In genomic region chr15:6883816-6884215, GRCm38 (mm10) we compare ENCODE assay signal across 9 mouse cellular contexts. TPM values are rescaled to one million over a fixed set of nuclear protein-coding genes. Genes with fewer than 3 reads are reported as not detected.
A peak's percentile ranks its signal among the peaks of the same experiment; 100 is the strongest.
DNase-seq lines count a peak whose midpoint lies in the region; ATAC-seq lines count a peak whose summit lies in the region.
"Had no signal": no experiment of that assay in that cellular context is flagged by ENCODE, and none has a peak within 500 bp of the region (broad histone marks: within the 10 kb centered on the region; RNA-seq: fewer than 3 reads in every experiment).

No protein-coding gene starts in this region.

- H3K4me1 ChIP-seq in liver, embryonic 11.5 days (replicated peaks; ENCODE audit: control insufficient read depth, insufficient read depth, low read length), result no peaks in the 10 kb centered on the region

- H3K27me3 ChIP-seq in liver, embryonic 11.5 days (replicated peaks; ENCODE audit: control insufficient read depth, insufficient read depth, low read length), result no peaks in the 10 kb centered on the region

- H3K27ac ChIP-seq in liver, embryonic 11.5 days (ENCODE audit: low read depth, low read length), result no peak overlapping the region
- H3K27ac ChIP-seq: heart, embryonic 13.5 days had no signal

- peak; percentile 67 to 87 for DNase-seq in adrenal gland, adult (ENCODE audit: inconsistent age in 2 of 2, low spot score in 1 of 2)
- DNase-seq in adrenal gland, postnatal 4 days (ENCODE audit: low spot score in 2 of 2), result no peak
- DNase-seq in ovary, postnatal 36 days (ENCODE audit: low spot score), result peak; percentile 59
- DNase-seq in ovary, postnatal 10 days (ENCODE audit: low spot score), result no peak
- peak; percentile 46 for DNase-seq in cerebellum, adult 9-10 months
- DNase-seq in heart, postnatal 4 days, result peak; percentile 78
- DNase-seq in liver, embryonic 11.5 days (ENCODE audit: low spot score), result peak; percentile 52
- peak; percentile 44 for DNase-seq in skeletal muscle tissue, adult 2 months (ENCODE audit: low read depth, low spot score)

- H3K36me3 ChIP-seq in liver, embryonic 11.5 days (ENCODE audit: control insufficient read depth, insufficient read depth, low read length), result no peaks in the 10 kb centered on the region
- H3K36me3 ChIP-seq: heart, embryonic 13.5 days had no signal

- H3K4me3 ChIP-seq in liver, embryonic 11.5 days (ENCODE audit: low read depth, low read length), result no peak overlapping the region
- H3K4me3 ChIP-seq: heart, embryonic 13.5 days had no signal

- H3K4me2 ChIP-seq in liver, embryonic 11.5 days, result no peak overlapping the region
- H3K4me2 ChIP-seq: heart, embryonic 13.5 days had no signal

- 44% methylated on average over 5 of the region's 5 CpGs for WGBS in liver, embryonic 11.5 days

- no peaks in the 10 kb centered on the region for H3K9me3 ChIP-seq in liver, embryonic 11.5 days (ENCODE audit: control insufficient read depth, low read length)
- H3K9me3 ChIP-seq: heart, embryonic 13.5 days had no signal

- ATAC-seq in liver, embryonic 11.5 days (replicated peaks; ENCODE audit: low FRiP score), result no peak

- no peak overlapping the region for H3K9ac ChIP-seq in liver, embryonic 11.5 days (ENCODE audit: low read depth, low read length)
- H3K9ac ChIP-seq: heart, embryonic 13.5 days had no signal

RNA-seq across cellular contexts. Expression of gene Osmr, which starts 9.0 kb away (rescaled TPM):
- total RNA-seq in adrenal gland, postnatal 4 days (2021), result 1 to 10 TPM; 6.1 to 6.3 TPM
- total RNA-seq in heart, postnatal 4 days (2021), result 1 to 10 TPM; 7.7 to 8.4 TPM
- polyA plus RNA-seq in liver, embryonic 11.5 days (2014; fragmentation: Nextera tagmentation; extraction: Ambion mirVana), result 0.05 TPM in 1 of 2 replicates, not detected in the other

Comparison
In these comparisons a context has a peak if more than half of its experiments do, and no peak if none do; other contexts are left out.
1. DNase-seq: peak in adrenal gland, adult (2 of 2), ovary, postnatal 36 days (single experiment), cerebellum, adult 9-10 months (single experiment), heart, postnatal 4 days (single experiment), liver, embryonic 11.5 days (single experiment) and skeletal muscle tissue, adult 2 months (single experiment); none in adrenal gland, postnatal 4 days (0 of 2) and ovary, postnatal 10 days (single experiment).